Mouse (Mus musculus) neural tube, embryonic 13.5 days (tissue): ENCODE data around the gene Sema4d. TPM values are rescaled to one million over a fixed set of nuclear protein-coding genes. Genes with fewer than 3 reads are reported as not detected.

Experiments
- ATAC-seq: fragments of 200-750 bp; cut with Nextera tagmentation; 2 replicates; pipeline ENCODE4 v1.8.0; 2017; ENCODE audit warnings: low read depth, mild to moderate bottlenecking, moderate TSS enrichment, moderate library complexity
- H3K27ac ChIP-seq: fragments of 300-500 bp; sonication (generic); replicated peaks from 2 replicates; pipeline ENCODE4 v1.5.1; 2015; ENCODE audit warnings: moderate library complexity, mild to moderate bottlenecking, inconsistent platforms
- H3K27me3 ChIP-seq: fragments of 300-500 bp; sonication (generic); 2 replicates; pipeline ENCODE4 v1.6.1; 2015; ENCODE audit warnings: mild to moderate bottlenecking, inconsistent platforms
- H3K36me3 ChIP-seq: fragments of 300-500 bp; sonication (generic); 2 replicates; pipeline ENCODE4 v1.6.1; 2015; ENCODE audit warnings: mild to moderate bottlenecking, inconsistent platforms
- H3K4me1 ChIP-seq: fragments of 300-500 bp; sonication (generic); replicated peaks from 2 replicates; pipeline ENCODE4 v1.6.1; 2015; ENCODE audit warnings: inconsistent platforms
- H3K4me2 ChIP-seq: fragments of 300-500 bp; sonication (generic); 2 replicates; pipeline ENCODE4 v1.6.1; 2015; ENCODE audit warnings: inconsistent platforms, mild to moderate bottlenecking, moderate library complexity
- H3K4me3 ChIP-seq: fragments of 300-500 bp; sonication (generic); 2 replicates; pipeline ENCODE4 v1.5.1; 2015; ENCODE audit warnings: mild to moderate bottlenecking, inconsistent platforms
- H3K9ac ChIP-seq: fragments of 300-500 bp; sonication (generic); 2 replicates; pipeline ENCODE4 v1.6.1; 2015; ENCODE audit warnings: moderate library complexity, mild to moderate bottlenecking, inconsistent platforms
- H3K9me3 ChIP-seq: fragments of 300-500 bp; sonication (generic); 2 replicates; pipeline ENCODE4 v1.6.1; 2016; ENCODE audit warnings: inconsistent platforms
- WGBS: fragments of 180-500 bp; shearing (Covaris S2); methylation state at CpG from one replicate; pipeline ENCODE4 v1.1.7; 2015; 5-methylcytosine and 5-hydroxymethylcytosine counted together
- polyA plus RNA-seq: library from polyadenylated mRNA; unstranded; fragments of >200 nt; fragmentation: Nextera tagmentation; extraction: Ambion mirVana; gene quantifications from 2 replicates; pipeline ENCODE4 v1.2.1, GENCODE M21; 2015

Sema4d gene
- polyA plus RNA-seq, 1 experiment from 2014 or later: 14.3 TPM

GRCm38 (mm10) chr13:51705882-51706854, 87.4 kb downstream of the Sema4d start:
- Histone ChIP-seq H3K27ac (0 out of 2 replicates have a peak overlapping the region, but pooled peaks have one; percentile 38), H3K27me3 (no peaks in the 10 kb centered on the region), H3K9ac (no peak overlapping the region), H3K4me2 (no peak overlapping the region), H3K9me3 (no peaks in the 10 kb centered on the region), H3K4me1 (peaks cover 10% of the 10 kb centered on the region), H3K4me3 (no peak overlapping the region), H3K36me3 (peaks cover 39% of the 10 kb centered on the region)
- ATAC-seq: no peak
- WGBS: 56% methylated on average over 22 of the region's 22 CpGs

- Histone ChIP-seq H3K36me3 (peaks cover 28% of the 10 kb centered on the region), H3K9ac (no peak overlapping the region), H3K4me2 (no peak overlapping the region), H3K27ac (no peak overlapping the region), H3K4me1 (peaks cover 10% of the 10 kb centered on the region), H3K4me3 (no peak overlapping the region), H3K9me3 (no peaks in the 10 kb centered on the region), H3K27me3 (no peaks in the 10 kb centered on the region)
- ATAC-seq: no peak
- 85% methylated on average over 5 of the region's 5 CpGs for WGBS
Observed at GRCm38 (mm10) chr13:51703893-51704292, 89.7 kb downstream of the Sema4d start.

GRCm38 (mm10) chr13:51698318-51698717, 95.2 kb downstream of the Sema4d start:
- no peaks in the 10 kb centered on the region for H3K27me3 ChIP-seq
- no peak overlapping the region for H3K27ac ChIP-seq
- no peak overlapping the region for H3K4me2 ChIP-seq
- H3K9me3 ChIP-seq: no peaks in the 10 kb centered on the region
- no peak overlapping the region for H3K4me3 ChIP-seq
- H3K9ac ChIP-seq: no peak overlapping the region
- no peak for ATAC-seq
- H3K36me3 ChIP-seq: peaks cover 26% of the 10 kb centered on the region
- H3K4me1 ChIP-seq: no peaks in the 10 kb centered on the region
- 88% methylated on average over 3 of the region's 3 CpGs for WGBS

GRCm38 (mm10) chr13:51697897-51698296, 95.7 kb downstream of the Sema4d start:
- Histone ChIP-seq H3K9ac (no peak overlapping the region), H3K27ac (no peak overlapping the region), H3K4me2 (no peak overlapping the region), H3K4me3 (no peak overlapping the region), H3K4me1 (no peaks in the 10 kb centered on the region), H3K36me3 (peaks cover 22% of the 10 kb centered on the region), H3K27me3 (no peaks in the 10 kb centered on the region), H3K9me3 (no peaks in the 10 kb centered on the region)
- ATAC-seq: no peak
- WGBS: 71% methylated on average over 4 of the region's 4 CpGs

GRCm38 (mm10) chr13:51697455-51697854, 96.1 kb downstream of the Sema4d start:
- Histone ChIP-seq H3K4me2 (no peak overlapping the region), H3K4me1 (no peaks in the 10 kb centered on the region), H3K9me3 (no peaks in the 10 kb centered on the region), H3K4me3 (no peak overlapping the region), H3K27me3 (no peaks in the 10 kb centered on the region), H3K36me3 (peaks cover 17% of the 10 kb centered on the region), H3K9ac (no peak overlapping the region), H3K27ac (no peak overlapping the region)
- WGBS: 83% methylated on average over 6 of the region's 6 CpGs
- no peak for ATAC-seq

GRCm38 (mm10) chr13:51696481-51696880, 97.1 kb downstream of the Sema4d start:
- no peak overlapping the region for H3K4me2 ChIP-seq
- peaks cover 12% of the 10 kb centered on the region for H3K36me3 ChIP-seq
- H3K9me3 ChIP-seq: no peaks in the 10 kb centered on the region
- ATAC-seq: no peak
- H3K4me3 ChIP-seq: no peak overlapping the region
- H3K27ac ChIP-seq: no peak overlapping the region
- no peak overlapping the region for H3K9ac ChIP-seq
- no peaks in the 10 kb centered on the region for H3K4me1 ChIP-seq
- H3K27me3 ChIP-seq: no peaks in the 10 kb centered on the region

- peaks cover 60% of the 10 kb centered on the region for H3K36me3 ChIP-seq
- no peaks in the 10 kb centered on the region for H3K9me3 ChIP-seq
- H3K27me3 ChIP-seq: no peaks in the 10 kb centered on the region
- no peak overlapping the region for H3K9ac ChIP-seq
- no peak overlapping the region for H3K4me2 ChIP-seq
- 44% methylated on average over 3 of the region's 3 CpGs for WGBS
- no peak overlapping the region for H3K27ac ChIP-seq
- H3K4me3 ChIP-seq: no peak overlapping the region
- no peaks in the 10 kb centered on the region for H3K4me1 ChIP-seq
- no peak for ATAC-seq
Observed at GRCm38 (mm10) chr13:51688688-51689087, 104.9 kb downstream of the Sema4d start.

- 97% methylated on average over 5 of the region's 5 CpGs for WGBS
- Histone ChIP-seq H3K4me3 (no peak overlapping the region), H3K27ac (no peak overlapping the region)
Observed at GRCm38 (mm10) chr13:51686966-51687365, 106.6 kb downstream of the Sema4d start.

GRCm38 (mm10) chr13:51685290-51685966, 108.1 kb downstream of the Sema4d start:
- no peak overlapping the region for H3K4me2 ChIP-seq
- no peak for ATAC-seq

More at GRCm38 (mm10) chr13:51686966-51687365, 106.6 kb downstream of the Sema4d start:
- Histone ChIP-seq H3K4me1 (no peaks in the 10 kb centered on the region), H3K4me2 (no peak overlapping the region), H3K36me3 (peaks cover 77% of the 10 kb centered on the region), H3K27me3 (no peaks in the 10 kb centered on the region), H3K9me3 (no peaks in the 10 kb centered on the region), H3K9ac (no peak overlapping the region)
- no peak for ATAC-seq

GRCm38 (mm10) chr13:51681634-51682033, 111.9 kb downstream of the Sema4d start:
- no peak overlapping the region for H3K9ac ChIP-seq
- no peak overlapping the region for H3K4me2 ChIP-seq
- no peaks in the 10 kb centered on the region for H3K4me1 ChIP-seq
- no peak overlapping the region for H3K27ac ChIP-seq
- H3K27me3 ChIP-seq: no peaks in the 10 kb centered on the region
- H3K36me3 ChIP-seq: peaks cover 97% of the 10 kb centered on the region
- 89% methylated on average over 8 of the region's 8 CpGs for WGBS
- no peaks in the 10 kb centered on the region for H3K9me3 ChIP-seq
- H3K4me3 ChIP-seq: no peak overlapping the region
- no peak for ATAC-seq

More at GRCm38 (mm10) chr13:51685290-51685966, 108.1 kb downstream of the Sema4d start:
- no peak overlapping the region for H3K9ac ChIP-seq
- WGBS: 94% methylated on average over 7 of the region's 7 CpGs
- H3K36me3 ChIP-seq: peaks cover 89% of the 10 kb centered on the region
- H3K4me3 ChIP-seq: no peak overlapping the region
- no peak overlapping the region for H3K27ac ChIP-seq
- no peaks in the 10 kb centered on the region for H3K4me1 ChIP-seq
- no peaks in the 10 kb centered on the region for H3K27me3 ChIP-seq
- no peaks in the 10 kb centered on the region for H3K9me3 ChIP-seq

- ATAC-seq: no peak
- H3K27ac ChIP-seq: no peak overlapping the region
- no peak overlapping the region for H3K4me2 ChIP-seq
- no peaks in the 10 kb centered on the region for H3K27me3 ChIP-seq
- no peaks in the 10 kb centered on the region for H3K4me1 ChIP-seq
- no peak overlapping the region for H3K4me3 ChIP-seq
- no peaks in the 10 kb centered on the region for H3K9me3 ChIP-seq
- H3K36me3 ChIP-seq: peaks cover 98% of the 10 kb centered on the region
- no peak overlapping the region for H3K9ac ChIP-seq
- WGBS: 85% methylated on average over 5 of the region's 5 CpGs
Observed at GRCm38 (mm10) chr13:51681076-51681475, 112.5 kb downstream of the Sema4d start.

- Histone ChIP-seq H3K4me1 (no peaks in the 10 kb centered on the region), H3K27ac (no peak overlapping the region), H3K9ac (no peak overlapping the region), H3K9me3 (no peaks in the 10 kb centered on the region), H3K36me3 (peaks cover 98% of the 10 kb centered on the region), H3K27me3 (no peaks in the 10 kb centered on the region), H3K4me3 (no peak overlapping the region), H3K4me2 (no peak overlapping the region)
- no peak for ATAC-seq
- WGBS: 90% methylated on average over 4 of the region's 4 CpGs
Observed at GRCm38 (mm10) chr13:51679332-51679731, 114.2 kb downstream of the Sema4d start.
